Mouse (Mus musculus) hindbrain, embryonic 14.5 days (tissue): ENCODE measurements around the gene Gm1043. TPM values are rescaled to one million over a fixed set of nuclear protein-coding genes. Genes with fewer than 3 reads are reported as not detected.

ENCODE experiments used
- ATAC-seq: fragments of 200-750 bp; cut with Nextera tagmentation; 2 replicates; pipeline ENCODE4 v1.8.0; 2017; ENCODE audit warnings: moderate number of reproducible peaks, mild to moderate bottlenecking, moderate TSS enrichment, moderate library complexity; ENCODE audit not compliant: low FRiP score
- DNase-seq: peaks from one replicate; pipeline ENCODE4 v3.0.0-alpha.2; 2015; ENCODE audit warnings: low spot score
- H3K27ac ChIP-seq: fragments of 300-500 bp; sonication (generic); 2 replicates; pipeline ENCODE4 v1.5.1; 2014; ENCODE audit warnings: mild to moderate bottlenecking, moderate library complexity
- H3K27me3 ChIP-seq: fragments of 300-500 bp; sonication (generic); 2 replicates; pipeline ENCODE4 v1.6.1; 2014; ENCODE audit warnings: mild to moderate bottlenecking, low read length, mixed read lengths; ENCODE audit not compliant: control insufficient read depth, insufficient read depth
- H3K36me3 ChIP-seq: fragments of 300-500 bp; sonication (generic); replicated peaks from 2 replicates; pipeline ENCODE4 v1.6.1; 2014; ENCODE audit not compliant: control insufficient read depth, insufficient read depth
- H3K4me1 ChIP-seq: fragments of 300-500 bp; sonication (generic); replicated peaks from 2 replicates; pipeline ENCODE4 v1.6.1; 2014; ENCODE audit warnings: antibody characterized with exemption, low read length, mixed read lengths; ENCODE audit not compliant: control insufficient read depth, insufficient read depth
- H3K4me2 ChIP-seq: fragments of 300-500 bp; sonication (generic); replicated peaks from 2 replicates; pipeline ENCODE4 v1.6.1; 2014; ENCODE audit warnings: mild to moderate bottlenecking, moderate library complexity
- H3K4me3 ChIP-seq: fragments of 300-500 bp; sonication (generic); replicated peaks from 2 replicates; pipeline ENCODE4 v1.5.1; 2014; ENCODE audit warnings: mild to moderate bottlenecking, low read length
- H3K9ac ChIP-seq: fragments of 300-500 bp; sonication (generic); 2 replicates; pipeline ENCODE4 v1.6.1; 2014
- H3K9me3 ChIP-seq: fragments of 300-500 bp; sonication (generic); 2 replicates; pipeline ENCODE4 v1.6.1; 2016; ENCODE audit warnings: low read length; ENCODE audit not compliant: control insufficient read depth
- WGBS: fragments of 180-500 bp; shearing (Covaris S2); extraction: QIAGEN DNeasy Blood & Tissue Kit; methylation state at CpG from one replicate; pipeline ENCODE4 v1.1.7; 2014; 5-methylcytosine and 5-hydroxymethylcytosine counted together
- polyA plus RNA-seq: library from polyadenylated mRNA; unstranded; fragments of >200 nt; fragmentation: Nextera tagmentation; extraction: Ambion mirVana; gene quantifications from 2 replicates; pipeline ENCODE4 v1.2.1, GENCODE M21; 2014

The Gm1043 gene
- polyA plus RNA-seq, 1 experiment from 2014 or later = 2.0 TPM

GRCm38 (mm10) chr5:37263816-37264215 is 178.6 kb downstream of the Gm1043 start:
- no peak overlapping the region for H3K27ac ChIP-seq
- peaks cover 10% of the 10 kb centered on the region for H3K4me1 ChIP-seq
- no peak for DNase-seq

More at GRCm38 (mm10) chr5:37263816-37264215, 178.6 kb downstream of the Gm1043 start:
- H3K9me3 ChIP-seq = no peaks in the 10 kb centered on the region
- H3K4me2 ChIP-seq = no peak overlapping the region
- H3K9ac ChIP-seq = no peak overlapping the region
- no peaks in the 10 kb centered on the region for H3K27me3 ChIP-seq
- H3K36me3 ChIP-seq = peaks cover 42% of the 10 kb centered on the region
- no peak for ATAC-seq
- H3K4me3 ChIP-seq = no peak overlapping the region
- WGBS = 63% methylated on average over 6 of the region's 6 CpGs

Other genes starting within 250 kb of the Gm1043 start
- 63.6 and 78.4 TPM in 2 replicates for gene Ppp2r2c, start 216.9 kb upstream of the Gm1043 start, polyA plus RNA-seq
- gene Wfs1, start 96.2 kb upstream of the Gm1043 start, polyA plus RNA-seq = 6.8 and 8.4 TPM in 2 replicates
- 907 and 1,000 TPM in 2 replicates for gene Crmp1, start 156.6 kb downstream of the Gm1043 start, polyA plus RNA-seq